Mouse (Mus musculus) heart, adult 2 months (tissue): ENCODE results near the gene Prelid1. TPM values are rescaled to one million over a fixed set of nuclear protein-coding genes. Genes with fewer than 3 reads are reported as not detected.

Experiments used
- DNase-seq, 2 experiments: peaks; one replicate each; pipeline ENCODE4 v3.0.0; 2021
- H3K27ac ChIP-seq: fragments of 200-600 bp; 2 replicates; pipeline ENCODE4 v1.8.1; 2022
- H3K27me3 ChIP-seq: fragments of 200-500 bp; 2 replicates; pipeline ENCODE4 v1.6.1; 2012; ENCODE audit warnings: mild to moderate bottlenecking, low read length, inconsistent platforms, mixed read lengths; ENCODE audit not compliant: control insufficient read depth, insufficient read depth
- H3K36me3 ChIP-seq: fragments of 200-500 bp; 2 replicates; pipeline ENCODE4 v1.6.1; 2012; ENCODE audit warnings: low read length, inconsistent platforms; ENCODE audit not compliant: control insufficient read depth, insufficient read depth
- H3K4me1 ChIP-seq: fragments of 200-500 bp; 2 replicates; pipeline ENCODE4 v1.6.1; 2011; ENCODE audit warnings: low read length; ENCODE audit not compliant: control insufficient read depth, insufficient read depth
- H3K4me3 ChIP-seq: fragments of 200-600 bp; 2 replicates; pipeline ENCODE4 v1.8.1; 2022
- H3K79me2 ChIP-seq: fragments of 200-500 bp; replicated peaks from 2 replicates; pipeline ENCODE4 v1.6.1; 2012; ENCODE audit warnings: mild to moderate bottlenecking, inconsistent platforms, low read length, moderate library complexity, mixed read lengths; ENCODE audit not compliant: control insufficient read depth, insufficient read depth
- H3K9ac ChIP-seq: fragments of 200-500 bp; 2 replicates; pipeline ENCODE4 v1.6.1; 2012; ENCODE audit warnings: low read depth, mild to moderate bottlenecking, control low read depth, inconsistent platforms, low read length, mixed read lengths
- CTCF ChIP-seq: fragments of 200-600 bp; IDR thresholded peaks from 2 replicates; pipeline ENCODE4 v1.8.1; 2022; ENCODE audit warnings: antibody characterized with exemption, mild to moderate bottlenecking, moderate library complexity
- EP300 ChIP-seq: fragments of 200-500 bp; IDR thresholded peaks from 2 replicates; pipeline ENCODE4 v1.6.1; 2011; ENCODE audit warnings: low read depth, low read length, control low read depth; ENCODE audit not compliant: insufficient read depth
- POLR2A ChIP-seq: fragments of 200-500 bp; IDR thresholded peaks from 2 replicates; pipeline ENCODE4 v1.6.1; 2011; ENCODE audit warnings: mild to moderate bottlenecking, low read depth, low read length, control low read depth; ENCODE audit not compliant: insufficient read depth
- WGBS: fragments of 180-500 bp; shearing (Covaris S2); methylation state at CpG from one replicate; pipeline ENCODE4 v1.1.7; 2018; 5-methylcytosine and 5-hydroxymethylcytosine counted together
- intact Hi-C: fragments of 180-260 bp; cut with DNase I; formaldehyde crosslinking; loops from one replicate; pipeline ENCODE4 v1.15.1; 2025
- polyA plus RNA-seq: library from polyadenylated mRNA; depleted of rRNA; stranded (reverse); fragments of >200 nt; gene quantifications from 2 replicates; pipeline ENCODE4 v1.2.3, GENCODE M21; 2012
- total RNA-seq, 2 experiments: library from RNA; stranded (reverse); gene quantifications; 2 replicates each; pipeline ENCODE4 v1.2.3; 2021

Prelid1 gene
- total and polyA plus RNA-seq, 3 experiments, result 37.4 to 70.1 (median 40.8) TPM

GRCm38 (mm10) chr13:55329109-55329682 lies 8.9 kb downstream of the Prelid1 start:
- no peaks in the 10 kb centered on the region for H3K27me3 ChIP-seq
- peaks cover 2% of the 10 kb centered on the region; the same call in 1 of the 2 replicates for H3K4me1 ChIP-seq
- no peaks in the 10 kb centered on the region for H3K79me2 ChIP-seq
- TF ChIP-seq CTCF (no peak), EP300 (no peak), POLR2A (no peak)
- H3K9ac ChIP-seq, result peak overlapping the region; percentile 32; the same call in 1 of the 2 replicates
- intact Hi-C loops, result loop anchor here (2.0 to 10.0 kb wide), 2 partner anchors 34 to 224 kb away; partner anchors contain the start of genes Lman2, Uimc1 and Zfp346
- H3K4me3 ChIP-seq, result peak overlapping the region; percentile 60
- 2% methylated on average over 29 of the region's 29 CpGs for WGBS
- H3K27ac ChIP-seq, result no peak overlapping the region
- no peaks in the 10 kb centered on the region for H3K36me3 ChIP-seq
- DNase-seq, result peak in 1 of 2 experiments; percentile 47

GRCm38 (mm10) chr13:55329683-55330566 lies 9.6 kb downstream of the Prelid1 start, which contains the start of gene Mxd3:
Gene Mxd3 (minus strand): TSS chr13:55329823.
- Histone ChIP-seq H3K4me1 (peaks cover 2% of the 10 kb centered on the region; the same call in 1 of the 2 replicates), H3K27me3 (no peaks in the 10 kb centered on the region), H3K4me3 (peak within 1 kb of the TSS; percentile 60), H3K36me3 (no peaks in the 10 kb centered on the region), H3K79me2 (no peaks in the 10 kb centered on the region), H3K9ac (peak within 1 kb of the TSS; percentile 51), H3K27ac (no peak within 1 kb of the TSS)
- intact Hi-C loops, result loop anchor here (2.0 to 10.0 kb wide), 2 partner anchors 33 to 225 kb away; partner anchors contain the start of genes Lman2, Uimc1 and Zfp346
- under 1% methylated on average over 72 of the region's 82 CpGs for WGBS
- peak; percentile 89 to 90 for DNase-seq
- TF ChIP-seq CTCF (no peak), POLR2A (no peak), EP300 (no peak)

GRCm38 (mm10) chr13:55330567-55331400 lies 10.5 kb downstream of the Prelid1 start:
- Histone ChIP-seq H3K9ac (no peak overlapping the region), H3K36me3 (no peaks in the 10 kb centered on the region), H3K4me3 (peak overlapping the region; percentile 60), H3K27me3 (no peaks in the 10 kb centered on the region), H3K27ac (no peak overlapping the region), H3K79me2 (no peaks in the 10 kb centered on the region), H3K4me1 (peaks cover 2% of the 10 kb centered on the region; the same call in 1 of the 2 replicates)
- DNase-seq, result no peak
- intact Hi-C loops, result no loop called here
- TF ChIP-seq EP300 (no peak), CTCF (peak; percentile 37)
- WGBS, result 43% methylated on average over 14 of the region's 14 CpGs

- Histone ChIP-seq H3K9ac (no peak overlapping the region), H3K4me3 (no peak overlapping the region), H3K27me3 (no peaks in the 10 kb centered on the region), H3K27ac (no peak overlapping the region), H3K79me2 (no peaks in the 10 kb centered on the region), H3K36me3 (no peaks in the 10 kb centered on the region), H3K4me1 (peaks cover 2% of the 10 kb centered on the region; the same call in 1 of the 2 replicates)
- DNase-seq, result no peak
- intact Hi-C loops, result no loop called here
- TF ChIP-seq CTCF (no peak), EP300 (no peak), POLR2A (no peak)
- 53% methylated on average over 3 of the region's 3 CpGs for WGBS
Observed at GRCm38 (mm10) chr13:55332331-55332730, 12.0 kb downstream of the Prelid1 start.

- Histone ChIP-seq H3K27ac (no peak overlapping the region), H3K79me2 (no peaks in the 10 kb centered on the region), H3K27me3 (no peaks in the 10 kb centered on the region), H3K9ac (no peak overlapping the region), H3K4me1 (no peaks in the 10 kb centered on the region), H3K36me3 (no peaks in the 10 kb centered on the region), H3K4me3 (no peak overlapping the region)
- WGBS, result 77% methylated on average over 4 of the region's 4 CpGs
- no peak for DNase-seq
- intact Hi-C loops, result no loop called here
- no peak for TF ChIP-seq EP300
- TF ChIP-seq POLR2A, result no peak
- TF ChIP-seq CTCF, result no peak
Observed at GRCm38 (mm10) chr13:55335701-55336100, 15.4 kb downstream of the Prelid1 start.
